Mouse (Mus musculus) heart, adult 2 months (tissue): Measurements from ENCODE around the gene Nudt16.

ENCODE experiments used
- CTCF ChIP-seq: fragments of 200-600 bp; IDR thresholded peaks from 2 replicates; pipeline ENCODE4 v1.8.1; 2022; ENCODE audit warnings: antibody characterized with exemption, mild to moderate bottlenecking, moderate library complexity
- EP300 ChIP-seq: fragments of 200-500 bp; IDR thresholded peaks from 2 replicates; pipeline ENCODE4 v1.6.1; 2011; ENCODE audit warnings: low read depth, low read length, control low read depth; ENCODE audit not compliant: insufficient read depth
- POLR2A ChIP-seq: fragments of 200-500 bp; IDR thresholded peaks from 2 replicates; pipeline ENCODE4 v1.6.1; 2011; ENCODE audit warnings: mild to moderate bottlenecking, low read depth, low read length, control low read depth; ENCODE audit not compliant: insufficient read depth

- TF ChIP-seq CTCF (no peak), POLR2A (no peak), EP300 (no peak)
Observed at GRCm38 (mm10) chr9:105101911-105102310, 29.7 kb downstream of the Nudt16 start.
